Mouse (Mus musculus) T-helper 2 cell (primary cell): Measurements from ENCODE around the gene Dpp6.
"Not testable (repeated sequence)": the region's sequence is repeated elsewhere in the genome, so short reads cannot be mapped to it uniquely, and the experiment has no call there.

Experiments used
- in situ Hi-C: fragments of 300-600 bp; cut with MboI, MseI; formaldehyde crosslinking; loops from one replicate; pipeline ENCODE4 v1.15.1; 2025; ENCODE audit warnings: high pct_unique_total_duplicates

The Dpp6 gene

GRCm38 (mm10) chr5:27457686-27458085, 640.7 kb downstream of the Dpp6 start:
- in situ Hi-C loops: no loop called here

DNA sequence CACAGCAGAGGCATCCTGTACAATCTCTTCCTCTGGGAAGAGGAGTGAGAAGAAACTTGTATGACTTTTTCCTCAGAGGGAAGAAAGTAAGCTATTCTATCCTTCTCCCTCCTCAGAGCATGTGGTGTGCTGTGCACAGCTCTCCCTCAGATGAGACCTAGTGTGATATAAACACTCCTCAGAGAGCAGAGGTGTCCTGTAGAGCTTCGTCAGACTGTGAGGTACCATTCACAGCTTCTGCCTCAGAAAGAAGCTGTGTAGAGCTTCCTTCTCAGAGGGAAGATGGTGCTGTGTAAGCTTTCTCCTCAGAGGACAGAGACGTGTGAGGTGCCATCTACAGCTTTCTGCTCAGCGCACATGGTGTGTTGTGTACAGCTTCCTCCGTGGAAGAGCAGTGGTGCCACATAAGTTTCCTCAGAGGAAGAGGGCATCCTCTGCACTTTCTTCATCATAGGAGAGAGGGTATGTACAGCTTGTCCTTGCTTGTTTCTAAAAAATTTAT, 658.0 kb downstream of the Dpp6 start:
- in situ Hi-C loops: no loop called here

- in situ Hi-C loops: no loop called here
Observed at GRCm38 (mm10) chr5:27481706-27482105, 664.7 kb downstream of the Dpp6 start.

- in situ Hi-C loops: no loop called here
Observed at GRCm38 (mm10) chr5:27486138-27486537, 669.1 kb downstream of the Dpp6 start.

DNA sequence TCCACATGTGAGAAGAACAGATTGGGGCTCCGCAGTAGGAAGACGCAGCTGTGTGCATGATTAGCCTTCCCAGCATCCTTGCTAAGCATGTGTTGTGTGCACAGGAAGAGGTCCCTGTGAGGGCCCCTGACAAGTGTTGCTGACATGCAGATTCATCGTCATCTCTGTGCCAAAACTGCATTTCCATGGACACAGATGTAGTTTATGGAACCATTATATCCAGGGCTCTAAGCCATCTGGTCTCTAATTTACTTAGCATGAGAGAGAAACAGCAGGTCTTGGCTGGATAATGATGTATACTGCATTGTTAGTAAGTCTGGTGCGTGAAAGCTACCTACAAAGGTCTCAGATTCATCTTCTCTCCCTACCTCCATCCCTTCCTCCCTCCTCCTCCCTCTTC, 673.9 kb downstream of the Dpp6 start:
- in situ Hi-C loops: no loop called here

GRCm38 (mm10) chr5:27501338-27501737, 684.3 kb downstream of the Dpp6 start, which contains the start of gene Speer4b:
Speer4b (minus strand) TSS chr5:27501438.
- in situ Hi-C loops: not testable (repeated sequence)

DNA sequence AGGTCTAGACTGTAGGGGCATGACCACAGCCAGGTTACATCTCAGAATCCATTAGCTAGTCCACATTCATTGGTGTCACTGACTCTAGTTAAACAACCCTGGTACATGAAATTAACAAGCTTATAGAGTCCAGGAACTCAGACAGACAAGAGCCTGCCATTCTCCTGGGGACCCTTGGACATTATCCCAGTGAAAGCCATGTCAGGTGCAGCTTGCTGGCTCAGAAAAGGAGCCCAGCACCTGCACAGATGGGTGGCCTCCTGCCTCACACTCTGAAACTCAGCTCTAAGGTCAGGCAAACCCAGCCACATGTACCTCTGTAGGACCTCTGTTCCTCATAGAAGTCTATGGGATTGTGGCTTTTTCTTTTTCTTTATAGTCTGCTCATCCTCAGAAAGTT, 701.7 kb downstream of the Dpp6 start:
- in situ Hi-C loops: no loop called here

DNA sequence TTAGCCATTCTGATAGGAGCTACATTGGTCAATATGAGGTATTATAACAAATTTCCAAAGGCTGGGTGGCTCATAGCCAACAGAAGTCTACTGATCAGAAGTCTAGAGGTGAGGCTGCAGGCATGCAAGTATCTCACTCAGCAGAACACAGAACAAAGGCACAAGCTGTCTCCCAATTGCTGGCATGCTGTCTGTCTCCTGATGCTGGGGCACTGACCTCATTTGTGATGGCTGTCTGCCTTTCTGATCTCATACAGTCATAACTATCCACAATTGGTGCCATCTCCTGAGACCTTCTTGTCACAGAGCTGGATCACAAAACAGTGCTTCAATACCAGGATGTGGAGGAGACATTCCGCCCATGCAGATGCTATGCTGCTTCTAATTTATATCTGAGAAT, 709.9 kb downstream of the Dpp6 start:
- in situ Hi-C loops: no loop called here

DNA sequence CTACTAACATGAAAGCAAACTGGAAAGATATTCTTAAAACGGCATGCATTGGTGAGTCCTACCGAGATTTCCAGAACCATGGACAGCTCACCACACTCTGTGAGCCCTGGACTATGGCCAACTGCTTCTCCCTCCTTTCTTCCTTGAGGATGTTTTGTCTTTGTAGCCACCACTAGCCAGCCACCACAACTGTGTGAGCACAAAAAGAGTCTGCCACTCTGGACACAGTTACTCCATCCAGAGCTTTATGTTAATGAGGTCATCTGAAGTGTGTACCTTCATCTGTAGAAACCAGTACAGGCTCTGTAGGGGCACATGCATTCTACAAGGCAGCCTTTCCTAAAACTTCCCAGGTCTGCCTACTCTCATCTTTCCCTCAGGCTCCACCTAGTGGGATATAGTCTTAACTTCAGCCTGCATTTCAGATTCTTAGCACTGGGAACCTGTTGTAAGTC, 727.8 kb downstream of the Dpp6 start:
- in situ Hi-C loops: no loop called here

- in situ Hi-C loops: no loop called here
Observed at GRCm38 (mm10) chr5:27549291-27549690, 732.3 kb downstream of the Dpp6 start.

DNA sequence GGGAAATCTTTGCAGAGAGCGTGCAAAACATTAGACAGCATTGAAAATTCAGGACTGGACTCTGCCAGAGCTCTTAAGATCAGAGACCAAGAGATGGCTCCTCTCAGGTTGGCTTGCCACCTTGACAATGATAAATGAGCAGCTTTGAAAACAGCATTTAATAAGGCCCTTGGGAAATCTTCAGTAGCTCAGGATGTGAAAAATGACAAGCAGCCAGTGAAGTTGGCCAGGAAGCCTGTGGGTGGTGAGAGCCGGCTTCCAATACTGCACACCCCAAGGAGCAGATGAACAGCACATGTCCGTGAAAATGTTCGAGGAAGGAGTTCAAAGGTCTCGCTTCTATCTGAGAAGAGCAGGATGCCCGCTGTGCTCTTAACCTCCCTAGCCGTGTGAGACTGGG, 748.7 kb downstream of the Dpp6 start:
- in situ Hi-C loops: no loop called here

GRCm38 (mm10) chr5:27587970-27588758, 771.2 kb downstream of the Dpp6 start:
- in situ Hi-C loops: no loop called here

- in situ Hi-C loops: no loop called here
Observed at GRCm38 (mm10) chr5:27604132-27604531, 787.1 kb downstream of the Dpp6 start.

- in situ Hi-C loops: no loop called here
Observed at GRCm38 (mm10) chr5:27615769-27616168, 798.8 kb downstream of the Dpp6 start.

DNA sequence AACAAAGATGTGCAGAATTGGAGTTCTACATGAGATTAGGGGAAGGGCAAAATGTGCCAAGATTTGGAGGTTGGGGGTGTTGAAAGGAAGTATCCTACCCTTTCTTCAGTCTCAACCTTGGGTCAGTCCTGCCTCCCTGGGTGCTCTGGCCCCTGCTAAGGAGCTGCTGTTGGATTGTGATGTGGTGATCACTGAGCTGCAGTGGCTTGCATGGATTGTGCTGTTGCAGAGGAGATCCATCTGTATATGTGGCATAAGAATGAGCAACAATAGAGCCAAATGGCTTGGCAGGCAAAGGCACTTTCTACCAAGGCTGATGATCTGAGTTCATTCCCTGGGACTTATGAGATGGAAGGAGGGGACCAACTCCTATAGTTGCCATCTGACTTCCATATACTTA, 804.8 kb downstream of the Dpp6 start:
- in situ Hi-C loops: no loop called here

DNA sequence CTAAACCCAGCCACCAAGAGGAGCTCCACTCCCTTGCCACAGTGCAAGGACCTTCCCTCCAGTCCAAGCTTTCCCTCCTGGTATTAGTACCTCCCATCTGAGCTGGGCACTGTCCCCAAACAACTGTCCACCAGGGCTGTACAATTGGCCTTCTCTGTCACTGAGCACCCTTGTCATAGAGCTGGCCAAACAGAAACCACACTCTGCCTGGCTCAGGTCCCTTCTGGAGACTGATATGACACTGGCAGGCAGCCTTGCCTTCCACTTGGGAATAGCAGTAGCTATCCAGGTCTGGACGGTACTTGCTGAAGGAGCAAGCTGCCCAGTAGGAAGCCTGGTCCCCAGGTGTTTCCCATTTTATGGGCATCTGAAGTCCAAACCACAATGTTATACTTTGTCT, 806.9 kb downstream of the Dpp6 start:
- in situ Hi-C loops: no loop called here

DNA sequence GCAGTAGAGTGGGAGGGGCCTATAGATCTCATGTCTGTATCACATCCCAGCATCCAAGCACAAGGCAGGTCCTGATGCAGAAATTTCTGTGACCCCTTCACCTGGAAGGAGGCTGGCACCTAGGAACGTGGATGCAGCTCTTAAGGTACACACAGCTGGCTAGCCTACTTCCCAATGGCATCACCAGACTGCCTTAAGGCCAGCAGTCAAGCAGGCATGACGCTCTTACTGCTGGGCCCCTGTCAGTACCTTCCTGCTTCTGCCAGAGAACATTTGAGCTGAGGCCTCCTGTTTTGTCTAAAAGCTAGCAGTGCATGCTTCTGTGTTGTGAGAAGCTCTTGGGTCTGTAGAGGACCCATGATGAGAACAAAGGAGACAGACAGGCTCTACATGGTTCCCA, 815.1 kb downstream of the Dpp6 start:
- in situ Hi-C loops: no loop called here

GRCm38 (mm10) chr5:27635941-27636340, 818.9 kb downstream of the Dpp6 start:
- in situ Hi-C loops: no loop called here

DNA sequence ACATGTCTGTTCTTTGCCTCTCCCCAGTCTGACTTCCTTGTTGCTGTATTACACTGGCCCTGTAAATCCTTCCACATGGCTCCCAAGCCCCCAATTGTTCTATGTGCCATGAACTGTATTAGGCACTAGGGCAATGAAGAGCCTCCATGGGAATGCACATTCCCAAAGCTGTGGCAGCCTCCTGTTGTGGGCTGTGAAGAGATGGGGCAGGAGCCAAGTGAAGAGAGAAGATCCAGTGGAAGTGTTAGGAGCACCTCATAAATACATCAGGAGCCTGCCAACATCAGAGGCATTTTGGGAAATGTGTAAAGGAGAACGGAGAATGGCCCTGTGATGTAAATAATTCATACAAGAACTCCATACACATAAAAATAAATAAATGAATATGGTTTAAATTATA, 824.9 kb downstream of the Dpp6 start:
- in situ Hi-C loops: no loop called here

DNA sequence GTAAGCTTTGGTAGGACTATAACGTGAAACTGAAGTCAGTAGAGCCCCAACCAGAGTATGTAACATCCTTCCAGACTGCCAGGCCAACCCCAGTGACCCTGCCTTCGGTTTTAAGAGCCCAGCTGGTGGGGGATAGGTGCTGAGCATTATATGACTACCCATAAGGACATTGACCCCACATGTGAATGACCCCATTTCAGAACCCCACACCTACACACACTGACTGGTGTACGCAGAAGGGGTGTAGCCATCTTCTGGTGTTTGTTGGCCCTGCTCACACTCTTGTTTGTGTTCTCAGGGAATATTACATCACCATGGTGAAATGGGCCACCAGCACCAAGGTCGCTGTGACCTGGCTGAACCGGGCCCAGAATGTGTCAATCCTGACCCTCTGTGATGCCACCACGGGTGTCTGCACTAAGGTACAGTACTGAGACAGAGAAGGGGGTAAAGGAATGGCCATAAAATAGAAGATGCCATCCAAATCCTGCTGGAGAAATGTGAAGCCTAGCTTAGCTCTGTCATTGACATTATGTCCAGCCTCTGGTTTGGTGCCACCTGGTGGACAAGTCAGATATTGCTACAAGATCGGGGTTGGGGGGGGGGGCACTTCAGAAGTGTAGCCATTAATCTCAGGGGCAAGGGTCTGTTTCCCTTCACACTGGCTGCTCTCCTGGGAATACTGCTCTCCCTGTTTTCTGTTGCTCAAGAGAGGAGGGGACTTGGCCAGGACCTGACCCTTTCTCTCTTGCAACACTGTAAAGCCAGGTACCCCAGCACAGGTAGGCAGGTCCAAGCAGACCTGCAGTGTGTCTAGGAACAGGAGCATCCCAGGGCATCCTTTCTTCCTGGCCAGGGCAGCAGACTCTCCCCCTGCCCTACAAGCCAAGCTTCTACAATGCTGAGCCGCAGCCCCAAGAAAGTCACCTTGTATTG, 835.1 kb downstream of the Dpp6 start:
- in situ Hi-C loops: no loop called here

- in situ Hi-C loops: no loop called here
Observed at GRCm38 (mm10) chr5:27656101-27656500, 839.1 kb downstream of the Dpp6 start.

GRCm38 (mm10) chr5:27657672-27658071, 840.7 kb downstream of the Dpp6 start:
- in situ Hi-C loops: no loop called here
